Mouse (Mus musculus): ENCODE measurements around the gene D930048N14Rik. TPM values are rescaled to one million over a fixed set of nuclear protein-coding genes. Genes with fewer than 3 reads are reported as not detected.

The D930048N14Rik gene
- total RNA-seq, 2 experiments from 2014 or later: 1.8 to 1.9 TPM

GRCm38 (mm10) chr11:51633721-51634120, 17.0 kb upstream of the D930048N14Rik start:
- Histone ChIP-seq H3K4me3 (no peak overlapping the region), H3K27ac (no peak overlapping the region)
- intact Hi-C loops (cut with DNase I): no loop called here
- no peak for TF ChIP-seq CTCF (IDR thresholded peaks at IDR 0.05)
- DNase-seq (ENCODE audit: extremely low spot score in 1 of 2, low spot score in 2 of 2): no peak

GRCm38 (mm10) chr11:51635127-51635524, 15.6 kb upstream of the D930048N14Rik start:
- TF ChIP-seq CTCF (IDR thresholded peaks at IDR 0.05): no peak
- DNase-seq (ENCODE audit: extremely low spot score in 1 of 2, low spot score in 2 of 2): no peak
- H3K4me3 ChIP-seq: peak overlapping the region; percentile 89
- intact Hi-C loops (cut with DNase I): loop anchor here (1.0 to 5.0 kb wide), 3 partner anchors 12 to 51 kb away; partner anchors contain the start of gene Phykpl
- peak overlapping the region; percentile 96 for H3K27ac ChIP-seq

- Histone ChIP-seq H3K27ac (peak within 1 kb of the TSS; percentile 96), H3K4me3 (peak within 1 kb of the TSS; percentile 89)
- intact Hi-C loops (cut with DNase I): loop anchor here (1.0 to 5.0 kb wide), 3 partner anchors 12 to 51 kb away; partner anchors contain the start of gene Phykpl
- TF ChIP-seq CTCF (IDR thresholded peaks at IDR 0.05): no peak; the same call in 1 of the 2 replicates
- peak; percentile 94 to 95 for DNase-seq (ENCODE audit: extremely low spot score in 1 of 2, low spot score in 2 of 2)
Measured at GRCm38 (mm10) chr11:51635525-51636322, 15.0 kb upstream of the D930048N14Rik start, which contains the start of gene Rmnd5b. Gene Rmnd5b, minus strand, starts transcription at chr11:51635896.

- peak; percentile 83 for TF ChIP-seq CTCF (IDR thresholded peaks at IDR 0.05)
- intact Hi-C loops (cut with DNase I): loop anchor here (5.0 kb wide), 1 partner anchor 46 kb away; no protein-coding TSS in a partner anchor
- peak in 1 of 2 experiments; percentile 54 for DNase-seq (ENCODE audit: extremely low spot score in 1 of 2, low spot score in 2 of 2)
- Histone ChIP-seq H3K27ac (peak overlapping the region; percentile 96), H3K4me3 (peak overlapping the region; percentile 89)
Measured at GRCm38 (mm10) chr11:51636323-51636684, 14.4 kb upstream of the D930048N14Rik start.

GRCm38 (mm10) chr11:51637971-51638414, 12.8 kb upstream of the D930048N14Rik start:
- TF ChIP-seq CTCF (IDR thresholded peaks at IDR 0.05): no peak
- peak overlapping the region; percentile 56 for H3K27ac ChIP-seq
- intact Hi-C loops (cut with DNase I): loop anchor here (5.0 kb wide), 1 partner anchor 44 kb away; no protein-coding TSS in a partner anchor
- peak overlapping the region; percentile 22; the same call in 1 of the 2 replicates for H3K4me3 ChIP-seq
- no peak for DNase-seq (ENCODE audit: extremely low spot score in 1 of 2, low spot score in 2 of 2)

GRCm38 (mm10) chr11:51638497-51638896, 12.3 kb upstream of the D930048N14Rik start:
- Histone ChIP-seq H3K27ac (no peak overlapping the region), H3K4me3 (no peak overlapping the region)
- TF ChIP-seq CTCF (IDR thresholded peaks at IDR 0.05): no peak
- intact Hi-C loops (cut with DNase I): loop anchor here (5.0 kb wide), 1 partner anchor 44 kb away; no protein-coding TSS in a partner anchor
- DNase-seq (ENCODE audit: extremely low spot score in 1 of 2, low spot score in 2 of 2): no peak

GRCm38 (mm10) chr11:51640748-51641147, 10.0 kb upstream of the D930048N14Rik start:
- no peak for DNase-seq (ENCODE audit: extremely low spot score in 1 of 2, low spot score in 2 of 2)
- no peak overlapping the region for H3K27ac ChIP-seq
- TF ChIP-seq CTCF (IDR thresholded peaks at IDR 0.05): no peak
- H3K4me3 ChIP-seq: no peak overlapping the region
- intact Hi-C loops (cut with DNase I): no loop called here

- intact Hi-C loops (cut with DNase I): no loop called here
Measured at GRCm38 (mm10) chr11:51643202-51643601, 7.6 kb upstream of the D930048N14Rik start.

GRCm38 (mm10) chr11:51643761-51644160, 7.0 kb upstream of the D930048N14Rik start:
- peak overlapping the region; percentile 32; the same call in 1 of the 2 replicates for H3K27ac ChIP-seq
- intact Hi-C loops (cut with DNase I): no loop called here
- no peak for TF ChIP-seq CTCF (IDR thresholded peaks at IDR 0.05)
- no peak for DNase-seq (ENCODE audit: extremely low spot score in 1 of 2, low spot score in 2 of 2)
- no peak overlapping the region for H3K4me3 ChIP-seq

More at GRCm38 (mm10) chr11:51643202-51643601, 7.6 kb upstream of the D930048N14Rik start:
- no peak for TF ChIP-seq CTCF (IDR thresholded peaks at IDR 0.05)
- DNase-seq (ENCODE audit: extremely low spot score in 1 of 2, low spot score in 2 of 2): no peak
- H3K27ac ChIP-seq: peak overlapping the region; percentile 32; the same call in 1 of the 2 replicates
- H3K4me3 ChIP-seq: no peak overlapping the region

GRCm38 (mm10) chr11:51644217-51644616, 6.5 kb upstream of the D930048N14Rik start:
- no peak for TF ChIP-seq CTCF (IDR thresholded peaks at IDR 0.05)
- Histone ChIP-seq H3K27ac (no peak overlapping the region), H3K4me3 (no peak overlapping the region)
- no peak for DNase-seq (ENCODE audit: extremely low spot score in 1 of 2, low spot score in 2 of 2)
- intact Hi-C loops (cut with DNase I): no loop called here

- no peak overlapping the region for H3K27ac ChIP-seq
- DNase-seq (ENCODE audit: extremely low spot score in 1 of 2, low spot score in 2 of 2): no peak
- TF ChIP-seq CTCF (IDR thresholded peaks at IDR 0.05): no peak
- intact Hi-C loops (cut with DNase I): no loop called here
- no peak overlapping the region for H3K4me3 ChIP-seq
Measured at GRCm38 (mm10) chr11:51645293-51645692, 5.5 kb upstream of the D930048N14Rik start.

GRCm38 (mm10) chr11:51646245-51646644, 4.5 kb upstream of the D930048N14Rik start:
- no peak for TF ChIP-seq CTCF (IDR thresholded peaks at IDR 0.05)
- no peak for DNase-seq (ENCODE audit: extremely low spot score in 1 of 2, low spot score in 2 of 2)
- intact Hi-C loops (cut with DNase I): no loop called here
- no peak overlapping the region for H3K4me3 ChIP-seq
- 0 out of 2 replicates have a peak overlapping the region, but pooled peaks have one; percentile 53 for H3K27ac ChIP-seq
